Mouse (Mus musculus) small intestine, adult 2 months (tissue): ENCODE data around the gene Dock6.

ENCODE experiments used
- CTCF ChIP-seq: fragments of 200-500 bp; IDR thresholded peaks from 2 replicates; pipeline ENCODE4 v1.5.1; 2012; ENCODE audit warnings: low read depth, mild to moderate bottlenecking, control low read depth, inconsistent platforms, low read length, moderate library complexity, mixed read lengths; ENCODE audit not compliant: insufficient replicate concordance, insufficient read length; ENCODE audit errors: extremely low read depth
- POLR2A ChIP-seq: fragments of 200-500 bp; IDR thresholded peaks from 2 replicates; pipeline ENCODE4 v1.6.1; 2012; ENCODE audit warnings: low read depth, mild to moderate bottlenecking, control low read depth, inconsistent platforms, low read length, moderate library complexity

DNA sequence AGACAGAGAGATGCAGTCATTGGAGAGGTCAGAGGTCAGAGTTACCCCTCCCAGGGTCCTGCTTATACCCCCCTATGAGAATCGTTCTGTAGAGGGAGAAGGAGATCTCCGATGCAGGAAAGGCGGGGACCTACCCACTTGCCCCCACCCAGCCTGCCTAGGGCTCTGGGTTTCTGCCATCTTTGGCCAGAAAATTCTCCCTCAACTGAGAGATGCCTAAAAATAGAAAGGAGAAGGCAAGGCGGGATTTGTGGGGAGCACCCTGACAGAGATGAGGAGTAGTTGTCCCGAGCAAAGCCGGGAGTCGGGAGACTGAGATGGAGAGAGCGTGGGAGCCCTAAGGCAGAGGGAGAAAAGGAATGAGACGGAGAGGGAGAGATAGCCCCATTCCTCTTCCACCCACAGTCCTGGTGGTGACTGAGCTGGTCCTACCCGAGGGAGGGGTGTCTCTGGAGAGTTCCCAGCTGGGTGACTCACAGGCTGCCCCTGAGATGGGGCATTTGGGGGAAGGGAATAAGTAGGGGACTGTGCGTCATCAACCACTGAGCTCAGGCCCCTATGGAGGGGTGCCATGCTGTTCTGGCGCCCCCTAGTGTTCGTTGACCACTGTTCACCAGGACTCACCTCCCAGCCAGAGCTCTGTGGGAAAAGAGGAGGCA is 48.3 kb downstream of the Dock6 start:
- TF ChIP-seq CTCF (peak; percentile 92), POLR2A (no peak)
